Mouse (Mus musculus): Measurements from ENCODE around the gene Prdm8. TPM values are rescaled to one million over a fixed set of nuclear protein-coding genes. Genes with fewer than 3 reads are reported as not detected.

Prdm8 gene
- total and polyA plus RNA-seq, 3 experiments, result 0.10 to 0.29 (median 0.18) TPM

- WGBS, result 74% methylated on average over 6 of the region's 6 CpGs
- no peak for TF ChIP-seq POLR2A (IDR thresholded peaks at IDR 0.05; ENCODE audit: insufficient read depth, low read depth, low read length)
- TF ChIP-seq EP300 (IDR thresholded peaks at IDR 0.05; ENCODE audit: insufficient read depth, low read depth, low read length), result no peak
- no peak for TF ChIP-seq CTCF (IDR thresholded peaks at IDR 0.05)
- Histone ChIP-seq H3K27ac (no peak overlapping the region), H3K4me1 (ENCODE audit: control insufficient read depth, insufficient read depth, low read length) (no peaks in the 10 kb centered on the region), H3K79me2 (replicated peaks; ENCODE audit: control insufficient read depth, insufficient read depth, low read length) (no peaks in the 10 kb centered on the region; the same call in 1 of the 2 replicates), H3K9ac (ENCODE audit: low read depth, low read length) (no peak overlapping the region), H3K4me3 (no peak overlapping the region), H3K36me3 (ENCODE audit: control insufficient read depth, insufficient read depth, low read length) (no peaks in the 10 kb centered on the region), H3K27me3 (ENCODE audit: control insufficient read depth, insufficient read depth, low read length) (no peaks in the 10 kb centered on the region)
- intact Hi-C loops (cut with DNase I), result no loop called here
- DNase-seq, result no peak
These were observed 71.5 kb downstream of the Prdm8 start for GRCm38 (mm10) chr5:98238466-98238865.

Other genes with a start within 250 kb of the Prdm8 start
- gene Antxr2, start 136.2 kb upstream of the Prdm8 start, total RNA-seq (2021), result 10 to 100 TPM; 70.7 to 78.9 TPM
- gene Antxr2, start 136.2 kb upstream of the Prdm8 start, polyA plus RNA-seq (2012; rRNA removed), result 28.1 and 53.7 TPM in 2 replicates
- gene Fgf5, start 87.0 kb downstream of the Prdm8 start, total RNA-seq (2021), result not detected
- gene Fgf5, start 87.0 kb downstream of the Prdm8 start, polyA plus RNA-seq (2012; rRNA removed), result not detected in 2 replicates
- not detected for gene Cfap299, start 162.1 kb downstream of the Prdm8 start, total RNA-seq (2021)
- gene Cfap299, start 162.1 kb downstream of the Prdm8 start, polyA plus RNA-seq (2012; rRNA removed), result not detected in 2 replicates

Measured in heart, adult 2 months (tissue).